Mouse (Mus musculus) CD4-positive naive resting alpha-beta T cell, adult 76 days (primary cell): Measurements from ENCODE around the gene Gm10644. TPM values are rescaled to one million over a fixed set of nuclear protein-coding genes. Genes with fewer than 3 reads are reported as not detected.

Experiments
- total RNA-seq: library from RNA; stranded (reverse); gene quantifications from one replicate; pipeline ENCODE4 v1.2.4, GENCODE M21; 2023

Gene Gm10644
- total RNA-seq: 0.53 TPM

DNA sequence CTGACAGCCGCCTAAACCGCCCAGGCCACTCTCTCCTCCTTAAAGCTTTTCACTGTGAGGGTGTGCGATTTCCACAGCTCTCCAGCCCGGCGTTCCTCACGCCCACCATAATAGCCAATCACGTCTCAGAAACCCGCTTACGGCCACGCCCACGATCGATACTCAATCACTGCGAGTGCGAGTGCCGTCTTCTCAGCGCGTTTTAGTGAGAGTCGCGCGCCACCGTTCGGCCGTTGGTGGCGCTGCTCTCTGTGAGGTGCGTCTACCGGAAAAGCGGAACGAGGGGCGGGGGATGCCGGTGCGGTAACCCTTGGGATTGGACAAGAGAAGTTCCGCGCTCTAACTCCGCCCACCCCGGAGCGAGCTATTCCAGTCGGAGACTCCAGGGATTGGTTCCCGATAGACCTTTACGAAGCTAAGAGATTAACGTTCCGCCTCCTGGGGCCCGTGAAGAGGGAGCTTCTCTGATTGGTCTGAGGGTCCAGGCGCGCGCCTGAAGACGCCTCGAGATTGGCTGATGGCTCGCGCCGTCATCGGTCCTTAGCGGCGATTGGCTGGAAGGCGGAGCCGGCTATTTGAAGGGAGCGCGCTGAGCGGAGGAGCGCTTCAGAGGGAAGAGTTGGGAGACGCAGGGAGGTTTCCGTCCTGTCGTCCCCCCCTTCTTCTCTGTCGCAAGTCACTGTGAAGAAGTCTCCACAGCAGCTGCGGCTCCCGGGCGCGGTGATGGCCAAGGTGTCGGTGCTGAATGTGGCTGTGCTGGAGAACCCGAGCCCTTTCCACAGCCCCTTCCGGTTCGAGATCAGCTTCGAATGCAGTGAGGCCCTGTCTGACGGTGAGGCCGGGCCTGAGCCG is at the start of gene Gm10644, which contains the start of gene Asf1b:
TSS of gene Gm10644 (minus strand) at position 100 of the 852 bp plus-strand sequence.
TSS of gene Asf1b (plus strand) at position 402 of the 852 bp plus-strand sequence.

DNA sequence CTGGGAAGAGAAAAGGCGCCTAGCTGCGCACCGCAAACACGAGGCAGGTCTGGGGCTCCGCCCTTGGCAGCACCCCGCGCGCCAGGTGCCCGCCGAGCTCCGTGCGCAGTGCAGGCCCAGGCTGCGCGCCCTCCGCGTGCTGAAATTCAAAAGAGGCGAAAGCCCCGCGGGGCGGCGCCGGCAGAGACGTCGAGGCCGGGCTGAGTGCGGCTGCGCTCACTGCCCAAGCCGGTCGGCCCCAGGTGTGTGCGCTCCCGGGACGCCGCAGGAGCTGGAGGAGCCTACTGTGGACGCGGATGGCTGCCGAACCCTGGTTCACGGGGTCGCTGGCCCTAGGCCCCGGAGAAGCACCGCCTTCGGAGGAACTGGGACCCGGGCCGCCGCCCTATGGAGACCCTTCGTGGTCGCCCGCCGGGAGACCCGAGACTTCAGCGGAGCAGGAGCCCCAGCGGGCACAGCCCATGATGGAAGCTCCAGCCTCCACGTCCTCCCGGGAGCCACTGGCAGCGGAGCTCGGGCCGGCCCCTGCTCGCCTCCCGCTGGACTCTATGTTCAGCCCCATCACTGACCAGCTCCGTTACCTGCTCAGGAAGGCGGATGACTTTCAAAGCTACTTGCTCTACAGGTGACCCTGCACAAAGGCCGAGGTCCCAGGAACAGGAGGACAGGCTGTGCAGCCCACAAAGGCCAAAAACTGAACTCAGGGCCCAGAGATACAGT is 46.4 kb upstream of the Gm10644 start, which contains the start of gene 1700067K01Rik:
TSS of gene 1700067K01Rik (plus strand) at position 222 of the 720 bp plus-strand sequence.

GRCm38 (mm10) chr8:83997511-83998141 is 42.6 kb upstream of the Gm10644 start, which contains the start of gene Samd1:
Gene Samd1 (plus strand): TSS chr8:83997672.

DNA sequence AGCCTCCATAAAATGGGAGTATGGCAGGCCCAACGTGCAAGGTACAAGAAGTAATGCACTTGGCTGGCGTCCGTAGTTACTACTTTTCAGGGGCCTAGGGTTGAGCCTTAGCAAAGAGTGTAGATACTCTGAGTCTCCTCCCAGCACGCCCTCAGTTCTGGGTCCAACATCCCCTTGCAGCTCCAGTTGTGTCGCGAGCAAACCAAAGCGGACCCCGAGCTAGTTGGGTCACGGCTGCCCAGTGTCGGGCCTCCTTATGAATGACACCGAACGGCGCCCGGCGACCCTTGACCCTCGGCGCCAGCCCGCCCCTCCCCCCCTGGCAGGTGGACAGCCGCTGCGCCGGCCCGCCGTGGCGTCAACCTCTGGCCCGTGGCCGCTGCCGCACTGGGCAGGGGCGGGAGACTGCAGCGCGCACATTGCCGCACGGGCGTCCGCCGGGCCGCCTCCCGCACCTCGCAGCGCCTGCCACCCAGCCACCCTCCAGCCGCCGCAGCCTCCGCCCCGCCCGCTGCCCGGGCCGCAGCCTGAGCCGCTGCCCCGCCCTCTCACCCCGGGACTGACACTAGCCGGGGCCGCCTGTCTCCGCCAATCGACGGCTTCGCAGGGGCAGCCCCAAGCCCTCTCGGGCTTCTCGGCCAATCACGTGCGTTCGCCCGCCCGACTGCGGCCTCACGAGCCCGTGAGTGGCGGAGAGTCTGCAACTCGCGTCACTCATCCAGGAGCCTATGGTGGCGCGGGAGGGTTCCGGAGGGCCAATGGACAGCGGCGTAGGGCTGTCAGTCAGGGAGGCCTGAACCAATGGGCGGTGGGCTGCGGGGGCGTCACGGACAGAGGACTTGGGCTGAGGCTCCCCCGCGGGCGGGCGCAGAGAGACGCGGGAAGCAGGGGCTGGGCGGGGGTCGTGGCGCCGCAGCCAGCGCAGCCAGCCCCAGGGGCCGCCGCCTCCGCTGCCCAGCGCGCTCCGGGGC is 17.4 kb upstream of the Gm10644 start, which contains the start of gene Prkaca:
TSS of gene Prkaca (plus strand) at position 844 of the 971 bp plus-strand sequence.

DNA sequence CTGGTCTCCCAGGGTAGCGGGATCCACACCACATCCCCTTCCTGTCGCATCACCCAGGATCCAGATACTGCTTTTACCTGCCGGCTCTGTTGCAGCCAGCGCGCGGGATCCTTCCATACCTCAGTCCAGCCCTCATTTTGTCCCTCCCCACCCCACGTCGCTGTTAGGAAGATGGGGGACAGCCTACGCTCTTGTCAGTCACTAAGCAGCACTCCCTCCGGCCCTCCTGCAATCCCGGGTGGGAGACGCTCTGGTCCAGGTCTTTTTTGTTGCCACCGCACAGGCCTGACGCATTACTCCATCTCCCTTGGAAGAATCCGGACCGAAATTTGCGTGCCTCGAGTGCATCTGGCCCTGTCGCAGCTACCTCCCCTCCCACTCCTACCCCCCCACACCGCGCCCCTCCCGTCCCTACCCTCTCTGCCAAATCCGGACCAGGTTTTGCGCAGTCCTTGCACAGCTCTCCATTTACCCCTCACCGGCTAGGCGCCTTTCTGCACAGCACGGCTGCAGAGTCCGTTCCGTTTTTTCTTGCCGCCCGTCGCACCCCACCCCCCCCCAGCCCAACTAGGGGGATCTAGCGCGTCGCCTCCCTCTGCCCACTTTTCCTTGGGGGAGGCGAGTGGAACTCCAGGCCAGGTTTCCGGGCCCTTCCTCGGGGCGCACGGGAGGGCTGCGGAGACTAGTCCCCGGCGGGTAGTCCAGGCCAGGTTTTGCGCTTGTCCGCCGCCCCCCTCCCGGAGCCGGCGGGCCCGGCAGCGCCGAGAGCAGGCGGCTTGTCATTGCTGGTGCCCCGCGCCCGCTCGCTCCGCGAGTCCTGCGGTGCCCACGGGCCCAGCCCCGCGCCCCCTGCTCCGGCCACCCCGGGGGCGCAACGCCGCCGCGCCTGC is 55.4 kb downstream of the Gm10644 start, which contains the start of gene Adgrl1:
TSS of gene Adgrl1 (plus strand) at position 743 of the 890 bp plus-strand sequence.

Other genes with a start within 250 kb of the Gm10644 start
- 60.2 TPM for gene Ddx39, start 240.0 kb downstream of the Gm10644 start, total RNA-seq
- 817 TPM for gene Adgre5, start 213.9 kb downstream of the Gm10644 start, total RNA-seq
- gene Adgrl1, start 55.1 kb downstream of the Gm10644 start, total RNA-seq: 59.2 TPM
- 3.9 TPM for gene Asf1b, start 302 bp upstream of the Gm10644 start, total RNA-seq
- 37.1 TPM for gene Prkaca, start 17.8 kb upstream of the Gm10644 start, total RNA-seq
- 42.4 TPM for gene Samd1, start 42.5 kb upstream of the Gm10644 start, total RNA-seq
- not detected for gene 1700067K01Rik, start 46.3 kb upstream of the Gm10644 start, total RNA-seq
- not detected for gene 2210011C24Rik, start 57.0 kb upstream of the Gm10644 start, total RNA-seq
- not detected for gene Palm3, start 66.3 kb upstream of the Gm10644 start, total RNA-seq
- gene Il27ra, start 87.4 kb upstream of the Gm10644 start, total RNA-seq: 187 TPM
- not detected for gene Rln3, start 89.8 kb upstream of the Gm10644 start, total RNA-seq
- 2.9 TPM for gene Gm10643, start 109.9 kb upstream of the Gm10644 start, total RNA-seq
- gene Rfx1, start 111.6 kb upstream of the Gm10644 start, total RNA-seq: 113 TPM
- 63.6 TPM for gene Dcaf15, start 149.6 kb upstream of the Gm10644 start, total RNA-seq
- gene Podnl1, start 170.8 kb upstream of the Gm10644 start, total RNA-seq: 4.2 TPM
- gene Cc2d1a, start 192.7 kb upstream of the Gm10644 start, total RNA-seq: 30.3 TPM
- 2.7 TPM for gene 4930432K21Rik, start 192.8 kb upstream of the Gm10644 start, total RNA-seq
- not detected for gene Nanos3, start 230.0 kb upstream of the Gm10644 start, total RNA-seq